Mouse (Mus musculus): ENCODE measurements around the gene Azin2.

Gene Azin2

GRCm38 (mm10) chr4:128962029-128962925, at the start of gene Azin2:
Gene Azin2, minus strand, starts transcription at chr4:128962442.
- DNase-seq = peak; percentile 94

DNA sequence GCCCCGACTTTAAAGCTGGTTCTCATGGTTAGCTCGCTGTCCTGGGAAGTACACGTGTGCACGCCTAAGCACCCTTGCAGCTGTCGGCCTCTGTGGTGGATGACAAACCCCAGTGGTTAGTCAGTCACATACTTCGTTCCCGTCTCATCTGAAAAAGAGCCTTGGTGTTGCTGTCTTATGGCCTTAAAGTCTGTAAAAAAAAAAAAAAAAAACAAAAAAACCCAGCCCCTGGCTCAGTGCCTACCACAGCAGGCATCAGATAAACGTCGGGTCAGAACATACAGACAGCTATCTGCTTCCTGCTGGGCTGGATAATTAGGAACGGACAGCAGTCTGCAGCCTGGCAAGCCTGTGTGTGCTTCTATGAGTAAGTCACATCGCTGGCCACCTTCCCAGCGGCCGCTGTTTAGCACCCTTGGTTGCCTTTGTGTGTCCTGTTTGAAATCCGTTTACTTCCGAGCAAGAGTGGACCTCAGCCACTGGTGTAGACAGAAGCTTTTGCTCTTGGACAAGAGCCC, 49.4 kb upstream of the Azin2 start:
- DNase-seq = no peak

GRCm38 (mm10) chr4:129009521-129009920, 47.3 kb upstream of the Azin2 start:
- DNase-seq = no peak

DNA sequence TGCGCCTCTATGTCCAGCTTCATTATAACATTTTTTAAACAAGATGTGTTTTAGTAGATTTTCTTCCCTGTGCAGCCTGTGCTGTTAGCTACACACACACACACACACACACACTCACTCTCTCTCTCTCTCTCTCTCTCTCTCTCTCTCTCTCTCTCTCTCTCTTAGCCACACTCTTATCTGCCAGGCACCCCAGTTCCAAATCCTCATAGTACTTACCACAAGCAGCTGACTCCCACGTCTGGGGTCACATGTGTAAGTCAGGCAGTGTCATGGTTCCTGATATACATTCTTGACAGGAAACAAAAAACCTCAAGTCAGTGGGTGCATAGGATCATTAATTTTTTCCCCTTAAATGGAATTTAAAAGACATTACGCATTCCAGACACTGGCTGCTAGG, 46.4 kb upstream of the Azin2 start:
- no peak for DNase-seq

DNA sequence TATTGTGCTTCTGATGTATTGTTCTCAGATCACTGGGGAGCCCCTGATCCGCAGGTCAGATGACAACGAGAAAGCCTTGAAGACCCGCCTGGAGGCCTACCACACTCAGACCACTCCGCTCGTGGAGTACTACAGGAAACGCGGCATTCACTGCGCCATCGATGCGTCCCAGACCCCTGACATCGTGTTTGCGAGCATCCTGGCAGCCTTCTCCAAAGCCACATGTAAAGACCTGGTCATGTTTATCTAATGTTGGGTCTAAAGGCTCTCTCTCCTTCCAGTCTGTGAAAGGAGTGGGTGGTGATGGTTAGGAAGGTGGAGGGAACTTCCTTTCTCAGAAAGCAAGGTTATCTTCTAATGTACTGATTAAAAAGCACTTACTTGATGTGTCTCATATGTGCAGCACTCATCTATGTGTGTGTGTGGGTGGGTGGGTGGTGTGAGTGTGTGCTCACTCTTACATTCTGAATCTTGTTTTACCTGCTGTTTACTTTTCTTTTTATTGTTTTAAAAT, 45.8 kb upstream of the Azin2 start:
- DNase-seq = no peak

- DNase-seq = no peak
These were observed 41.5 kb upstream of the Azin2 start for GRCm38 (mm10) chr4:129003720-129004119.

- no peak for DNase-seq
These were observed 38.5 kb upstream of the Azin2 start for GRCm38 (mm10) chr4:129000786-129001185.

DNA sequence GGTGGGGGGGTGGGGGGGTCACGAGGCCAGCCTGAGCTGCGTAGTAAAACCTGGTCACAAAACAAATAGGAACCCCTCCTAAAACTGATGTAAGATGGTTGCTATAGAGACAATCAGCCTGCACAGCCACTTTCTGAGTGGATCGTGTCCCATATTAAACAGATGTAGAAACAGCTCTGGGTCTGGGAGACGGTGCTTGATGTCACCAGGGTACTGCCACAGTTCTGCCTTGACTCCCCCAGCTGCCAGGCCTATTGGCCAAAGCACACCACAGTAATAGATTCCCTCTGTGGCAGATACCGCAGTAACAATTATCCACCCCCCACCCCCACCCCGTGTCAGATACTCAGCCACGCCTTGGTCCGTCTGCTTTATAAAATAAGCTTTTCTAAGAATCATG, 36.2 kb upstream of the Azin2 start:
- no peak for DNase-seq

- DNase-seq = no peak
These were observed 35.0 kb upstream of the Azin2 start for GRCm38 (mm10) chr4:128997258-128997657.

GRCm38 (mm10) chr4:128995238-128995637, 33.0 kb upstream of the Azin2 start:
- no peak for DNase-seq

DNA sequence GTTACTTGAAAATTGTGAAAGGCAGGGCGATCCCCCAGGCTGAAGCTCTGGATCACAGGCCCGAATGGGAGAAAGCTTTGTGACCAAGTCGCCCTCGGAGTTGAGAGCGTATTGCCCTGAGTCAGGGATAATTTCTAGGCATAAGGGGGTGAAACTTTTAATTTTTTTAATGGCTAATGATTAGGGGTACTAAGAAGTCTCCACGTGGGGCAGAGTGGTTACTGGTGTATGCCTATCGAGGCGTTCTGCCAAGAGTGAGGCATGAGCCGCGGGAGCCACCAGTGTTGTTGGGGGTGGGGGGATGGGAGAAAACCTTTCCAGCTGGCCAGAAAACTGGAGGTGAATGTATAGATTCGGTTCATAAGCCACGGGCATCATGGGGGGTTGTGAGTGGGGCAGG, 31.4 kb upstream of the Azin2 start:
- peak; percentile 53 for DNase-seq

- DNase-seq = peak; percentile 97
These were observed 30.9 kb upstream of the Azin2 start for GRCm38 (mm10) chr4:128993025-128993662.

DNA sequence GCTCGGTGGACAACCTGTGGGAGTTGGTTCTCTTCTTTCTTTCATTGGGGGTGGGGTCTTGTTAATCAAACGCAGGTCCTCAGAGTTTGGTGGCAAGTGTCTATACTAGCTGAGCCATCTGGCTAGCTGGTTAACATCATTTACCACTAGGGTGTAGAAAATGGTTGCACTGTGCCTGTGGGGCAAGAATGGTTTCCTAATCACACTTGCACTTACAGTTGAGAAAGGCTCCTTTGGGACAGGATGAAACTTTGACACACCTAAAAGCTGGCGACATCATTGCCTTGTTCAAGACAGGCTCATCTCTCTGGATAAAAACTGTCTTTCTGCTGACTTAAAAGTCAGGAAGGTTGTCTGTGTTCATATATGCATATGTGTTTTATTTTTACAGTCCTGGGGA, 29.9 kb upstream of the Azin2 start:
- DNase-seq = no peak

DNA sequence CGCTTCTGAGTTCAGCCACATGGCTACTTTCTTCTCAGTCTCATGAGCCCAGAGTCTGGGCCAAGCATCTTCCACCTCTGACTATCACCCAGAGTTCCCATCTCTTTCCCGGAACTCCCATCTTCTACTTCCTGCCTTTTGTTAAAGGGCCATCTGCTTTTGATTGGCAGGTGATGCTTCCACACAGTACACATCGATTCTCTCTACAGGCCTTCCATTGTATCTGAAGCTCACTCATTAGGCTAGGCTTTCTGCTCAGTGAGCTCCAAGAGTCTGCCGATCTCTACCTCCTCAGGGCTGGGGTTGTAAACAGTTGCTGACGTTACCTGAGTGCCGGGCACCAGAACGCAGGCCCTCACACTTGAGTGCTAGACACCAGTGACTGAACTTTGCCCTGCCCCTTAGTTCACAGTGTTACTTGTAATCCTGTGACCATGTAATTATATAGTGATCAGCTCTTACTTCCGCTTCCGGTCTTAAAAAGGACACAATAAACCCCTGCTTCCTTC, 29.3 kb upstream of the Azin2 start, which contains the start of gene Ak2:
Gene Ak2, plus strand, starts transcription at position 459 of the 509 bp plus-strand sequence.
- DNase-seq = no peak

- no peak for DNase-seq
These were observed 27.4 kb upstream of the Azin2 start for GRCm38 (mm10) chr4:128989678-128990077.

DNA sequence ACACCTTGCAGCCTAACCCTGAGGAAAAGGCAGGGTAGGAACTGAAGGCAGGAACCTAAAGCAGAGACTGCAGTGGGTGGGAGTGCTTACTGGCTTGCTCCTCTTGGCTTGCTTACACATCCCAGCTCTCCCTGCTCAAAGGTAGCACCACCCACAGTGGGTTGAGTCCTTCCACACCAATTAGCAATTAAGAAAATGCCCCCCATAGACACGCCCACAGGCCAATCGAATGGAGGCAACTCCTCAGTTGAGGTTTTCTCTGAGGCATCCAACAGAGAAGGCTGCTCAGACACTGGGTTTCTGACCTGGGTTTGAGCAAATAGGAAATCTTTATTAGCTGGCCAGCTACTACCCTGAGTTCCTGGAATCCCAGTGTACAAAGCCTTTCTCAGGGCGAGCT, 26.7 kb upstream of the Azin2 start:
- no peak for DNase-seq

GRCm38 (mm10) chr4:128984600-128984999, 22.4 kb upstream of the Azin2 start:
- DNase-seq = no peak

DNA sequence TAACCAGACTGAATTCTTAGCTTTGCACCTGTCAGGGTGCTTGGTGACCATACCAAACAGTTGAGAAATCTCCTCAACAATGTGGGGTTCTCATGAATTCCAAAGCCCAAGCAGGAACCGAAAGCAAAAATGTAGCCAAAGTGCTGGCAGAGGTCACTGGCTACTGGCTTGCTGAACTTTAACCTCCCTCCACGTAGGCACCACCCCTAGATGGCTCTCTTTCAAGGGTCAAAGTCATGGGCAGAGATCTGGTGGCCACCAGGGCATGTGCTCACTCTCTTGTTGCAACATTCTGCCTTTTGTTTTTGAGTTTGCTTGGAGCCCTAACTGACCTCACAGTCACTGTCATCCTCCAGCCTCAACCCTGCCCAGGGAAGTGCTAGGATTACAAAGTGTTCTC, 21.4 kb upstream of the Azin2 start:
- DNase-seq = no peak

DNA sequence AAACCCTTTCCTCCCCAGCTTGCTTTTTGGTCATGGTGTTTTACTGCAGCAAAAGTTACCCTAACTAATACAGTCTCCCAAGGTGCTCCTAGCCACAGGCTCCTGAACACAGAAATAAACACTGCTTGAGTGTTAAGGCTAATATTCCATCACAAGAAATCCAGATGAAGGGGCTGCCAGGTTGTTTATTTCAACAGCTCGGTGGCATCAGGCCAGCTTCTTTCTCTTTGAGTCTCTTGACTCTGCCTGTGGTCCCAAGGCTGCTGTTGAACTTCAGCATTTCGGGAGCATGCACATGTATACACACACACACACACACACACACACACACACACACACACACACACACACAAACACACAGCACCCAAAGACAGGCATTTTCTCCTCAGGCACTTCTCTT, 20.9 kb upstream of the Azin2 start:
- no peak for DNase-seq

GRCm38 (mm10) chr4:128981833-128982180, 19.6 kb upstream of the Azin2 start:
- DNase-seq = no peak

DNA sequence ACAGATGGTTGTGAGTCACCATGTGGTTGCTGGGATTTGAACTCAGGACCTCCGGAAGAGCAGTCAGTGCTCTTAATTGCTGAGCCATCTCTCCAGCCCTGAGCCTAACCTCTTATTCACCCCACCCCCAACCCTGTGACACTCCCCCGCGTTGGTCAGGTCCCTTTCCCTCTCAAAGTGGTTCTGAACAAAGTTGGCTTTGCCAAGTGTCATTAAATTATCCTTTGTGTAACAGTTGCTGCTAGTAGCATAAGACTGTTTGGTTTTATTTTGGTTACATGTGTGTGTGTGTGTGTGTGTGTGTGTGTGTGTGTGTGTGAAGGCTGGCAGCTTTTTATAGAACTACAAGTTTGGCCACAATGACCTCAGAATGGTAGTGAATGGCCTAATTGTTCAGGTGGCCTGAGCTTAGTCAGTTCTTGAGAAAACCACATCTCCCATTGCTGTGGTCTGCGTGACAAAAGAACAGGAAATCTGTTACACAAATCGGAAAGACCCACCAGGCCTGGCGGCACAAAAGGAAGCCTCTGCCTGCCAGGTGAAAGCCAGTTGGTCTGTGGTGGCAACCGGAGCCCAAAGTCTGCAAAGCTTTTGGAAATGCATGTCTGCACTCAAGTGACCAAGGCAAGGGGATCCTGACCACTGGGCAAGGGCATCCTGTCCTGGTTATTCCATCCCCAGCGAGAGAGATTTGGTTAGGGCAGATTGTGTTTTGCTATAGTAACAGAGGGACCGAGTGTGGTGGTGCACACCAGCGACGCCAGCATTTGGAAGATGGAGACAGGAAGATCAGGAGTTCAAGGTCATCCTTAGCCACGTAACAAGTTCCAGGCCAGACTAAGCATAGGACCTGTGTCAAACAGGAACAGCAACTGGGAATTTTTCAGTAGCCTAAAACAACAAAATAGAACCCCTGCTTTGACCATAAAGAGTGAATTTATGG, 18.9 kb upstream of the Azin2 start:
- no peak for DNase-seq

DNA sequence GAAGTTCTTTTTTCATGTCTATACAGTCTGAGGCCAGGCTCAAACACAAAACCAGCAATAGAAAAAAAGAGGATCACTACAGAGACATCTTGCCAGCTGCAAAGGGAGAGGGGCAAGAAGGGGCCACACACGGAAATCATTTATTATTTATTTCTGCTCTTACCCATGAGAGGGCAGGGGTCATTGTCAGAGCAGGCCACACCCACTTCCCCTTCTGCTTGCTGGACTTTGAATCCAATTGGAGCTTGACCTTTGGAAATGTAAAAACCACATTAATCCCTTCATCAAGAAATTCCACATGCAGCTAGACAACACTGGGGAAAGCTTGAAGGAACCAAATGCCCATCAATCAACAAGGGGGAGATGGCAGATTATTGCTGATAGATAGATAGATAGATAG, 16.4 kb upstream of the Azin2 start:
- DNase-seq = no peak

GRCm38 (mm10) chr4:128977217-128977616, 15.0 kb upstream of the Azin2 start:
- no peak for DNase-seq
